Mouse (Mus musculus) megakaryocyte, embryonic 14.5 days (primary cell): Measurements from ENCODE around the gene Clec16a.

Experiments
- FLI1 ChIP-seq: IDR thresholded peaks from 2 replicates; pipeline ENCODE4 v1.6.1; 2012; ENCODE audit warnings: low read length, inconsistent platforms, mixed read lengths
- GATA1 ChIP-seq: IDR thresholded peaks from 3 replicates; pipeline ENCODE4 v1.6.1; 2012; ENCODE audit warnings: mixed read lengths, low read length, inconsistent platforms, borderline replicate concordance

- TF ChIP-seq GATA1, result no peak
- no peak for TF ChIP-seq FLI1
Observed at GRCm38 (mm10) chr16:10785371-10786231, 240.5 kb downstream of the Clec16a start, which contains the start of gene Socs1.
